8 mouse cellular contexts compared by ENCODE assay signal in the genomic region with DNA sequence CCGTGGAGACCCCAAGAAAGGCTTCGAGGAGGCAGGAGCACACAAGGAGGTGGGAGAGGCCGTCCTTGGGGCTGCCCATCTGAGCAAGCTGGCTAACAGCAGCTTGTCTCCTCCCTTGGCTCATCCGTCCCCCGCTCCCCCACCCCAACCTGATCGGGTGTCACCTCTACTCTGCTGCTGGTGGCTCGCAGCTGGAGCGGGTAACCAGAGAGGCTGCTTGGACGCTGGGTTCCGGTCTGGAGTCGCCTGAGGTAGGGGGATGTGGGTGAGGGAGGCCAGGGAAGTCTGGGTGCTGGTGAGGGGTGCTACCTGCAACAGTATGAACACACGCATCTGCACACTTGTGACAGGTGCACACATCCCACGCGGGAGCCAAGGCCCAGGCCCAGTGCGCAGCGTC. TPM values are rescaled to one million over a fixed set of nuclear protein-coding genes. Genes with fewer than 3 reads are reported as not detected.
DNase-seq lines count a peak whose midpoint lies in the region; ATAC-seq and TF ChIP-seq lines count a peak whose summit lies in the region.

A gene (plus strand): TSS at position 151 of the 400 bp plus-strand sequence.

- H3K4me3 ChIP-seq in heart, adult 2 months = peak within 1 kb of the TSS; percentile 70
- peak within 1 kb of the TSS; percentile 84 for H3K4me3 ChIP-seq in hindbrain, embryonic 16.5 days (ENCODE audit: low read length)
- peak within 1 kb of the TSS; percentile 81 for H3K4me3 ChIP-seq in macrophage (ENCODE audit: inconsistent target)

- TF ChIP-seq CTCF in heart, adult 2 months (IDR thresholded peaks at IDR 0.05) = no peak

- no peak for ATAC-seq in hindbrain, embryonic 16.5 days

- no peaks in the 10 kb centered on the region for H3K36me3 ChIP-seq in heart, adult 2 months (ENCODE audit: control insufficient read depth, insufficient read depth, low read length)
- peaks cover 6% of the 10 kb centered on the region for H3K36me3 ChIP-seq in hindbrain, embryonic 16.5 days (ENCODE audit: control insufficient read depth, insufficient read depth, low read length)
- no peaks in the 10 kb centered on the region; the same call in 1 of the 2 replicates for H3K36me3 ChIP-seq in macrophage (ENCODE audit: inconsistent target)

- WGBS in heart, adult 2 months = 81% methylated on average over 16 of the region's 16 CpGs
- 80% methylated on average over 16 of the region's 16 CpGs for WGBS in hindbrain, embryonic 16.5 days
- WGBS in macrophage (ENCODE audit: missing documents) = 93% methylated on average over 16 of the region's 16 CpGs

- no peaks in the 10 kb centered on the region for H3K79me2 ChIP-seq in heart, adult 2 months (replicated peaks; ENCODE audit: control insufficient read depth, insufficient read depth, low read length)
- H3K79me2 ChIP-seq in macrophage (ENCODE audit: inconsistent target) = peaks cover 8% of the 10 kb centered on the region; the same call in 1 of the 2 replicates

- TF ChIP-seq EP300 in heart, adult 2 months (IDR thresholded peaks at IDR 0.05; ENCODE audit: insufficient read depth, low read depth, low read length) = no peak

- intact Hi-C loops in heart, adult 2 months (cut with DNase I) = loop anchor here (5.0 kb wide), 1 partner anchor 549 kb away; no protein-coding TSS in a partner anchor

- TF ChIP-seq POLR2A in heart, adult 2 months (IDR thresholded peaks at IDR 0.05; ENCODE audit: insufficient read depth, low read depth, low read length) = no peak

- H3K4me2 ChIP-seq in hindbrain, embryonic 16.5 days (ENCODE audit: low read length) = peak within 1 kb of the TSS; percentile 93

- no peak for DNase-seq in heart, adult 2 months
- no peak for DNase-seq in heart, adult 8-10 months (ENCODE audit: low spot score)
- no peak for DNase-seq in urinary bladder, adult 2 months (ENCODE audit: low spot score)
- no peak for DNase-seq in urinary bladder, postnatal 4 days (ENCODE audit: low spot score in 2 of 2)
- no peak for DNase-seq in right cerebral cortex, postnatal 4 days
- no peak for DNase-seq in embryo, embryonic 9.5 days (ENCODE audit: extremely low spot score)

- peak within 1 kb of the TSS; percentile 95 for H3K27ac ChIP-seq in heart, adult 2 months
- peak within 1 kb of the TSS; percentile 87 for H3K27ac ChIP-seq in hindbrain, embryonic 16.5 days (ENCODE audit: low read depth, low read length)
- H3K27ac ChIP-seq in macrophage = peak within 1 kb of the TSS; percentile 93

- H3K27me3 ChIP-seq in heart, adult 2 months (ENCODE audit: control insufficient read depth, insufficient read depth, low read length) = no peaks in the 10 kb centered on the region
- peaks cover 4% of the 10 kb centered on the region; the same call in 1 of the 2 replicates for H3K27me3 ChIP-seq in hindbrain, embryonic 16.5 days (replicated peaks; ENCODE audit: control insufficient read depth, insufficient read depth, low read length)

- H3K4me1 ChIP-seq in heart, adult 2 months (ENCODE audit: control insufficient read depth, insufficient read depth, low read length) = peaks cover 5% of the 10 kb centered on the region
- H3K4me1 ChIP-seq in hindbrain, embryonic 16.5 days (ENCODE audit: control insufficient read depth, insufficient read depth, low read depth, low read length) = peaks cover 19% of the 10 kb centered on the region

- no peaks in the 10 kb centered on the region for H3K9me3 ChIP-seq in hindbrain, embryonic 16.5 days (ENCODE audit: control insufficient read depth, low read length)

- peak within 1 kb of the TSS; percentile 84 for H3K9ac ChIP-seq in heart, adult 2 months (ENCODE audit: low read depth, low read length)
- peak within 1 kb of the TSS; percentile 87 for H3K9ac ChIP-seq in hindbrain, embryonic 16.5 days (ENCODE audit: low read depth, low read length)

RNA-seq across cellular contexts. Expression of the gene that starts here (rescaled TPM):
- 1 to 10 TPM; 7.8 to 7.9 TPM for total RNA-seq in heart, adult 2 months (2021)
- 33.7 and 46.5 TPM in 2 replicates for polyA plus RNA-seq in heart, adult 2 months (2012; rRNA removed)
- total RNA-seq in heart, adult 8-10 months (2022) = 10 to 100 TPM in 1 of 4 experiments, 1 to 10 TPM in 3; 7.3 to 12.4 (median 8.5) TPM
- 31.0 and 37.3 TPM in 2 replicates for polyA plus RNA-seq in urinary bladder, adult 2 months (2012; rRNA removed)
- polyA plus RNA-seq in hindbrain, embryonic 16.5 days (2015; fragmentation: Nextera tagmentation; extraction: Ambion mirVana) = 18.2 and 19.2 TPM in 2 replicates
- total RNA-seq in macrophage (2018; cell fraction: chromatin; rRNA removed) = 100 to 1,000 TPM in 5 of 26 experiments, 10 to 100 TPM in 21; 32.6 to 180 (median 71.2) TPM
- total RNA-seq in macrophage (2018; cell fraction: cytosol; rRNA removed) = 10 to 100 TPM in 3 of 26 experiments, 1 to 10 TPM in 23; 5.2 to 12.7 (median 8.3) TPM
- total RNA-seq in macrophage (2018; cell fraction: nucleus; rRNA removed) = 10 to 100 TPM; 21.8 to 89.8 (median 39.3) TPM
- polyA plus RNA-seq in macrophage (2018) = 10.3 to 12.0 TPM (median 11.5 TPM) in 3 replicates
